Mouse (Mus musculus): ENCODE data around the gene Opcml.

Gene Opcml

DNA sequence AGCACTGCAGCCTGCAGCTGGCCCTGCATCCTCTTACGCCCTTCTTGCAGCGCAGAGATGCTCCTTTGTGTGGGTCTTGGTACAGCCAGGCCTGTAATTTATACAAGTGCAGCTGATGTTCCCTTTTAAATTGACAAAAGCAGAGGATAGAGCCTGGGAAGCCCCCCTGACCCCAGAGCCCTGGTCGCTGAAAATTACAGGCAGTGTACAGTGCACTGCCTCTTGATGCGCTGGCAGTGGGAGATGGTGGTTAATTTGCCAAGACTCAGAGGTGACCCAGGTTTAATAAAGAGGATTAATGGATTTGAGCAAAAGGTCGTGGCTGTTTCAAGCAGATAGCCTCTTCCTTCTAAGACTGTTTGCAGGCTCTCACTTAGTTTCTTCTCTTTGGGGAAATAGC is 39.9 kb downstream of the Opcml start:
- DNase-seq (ENCODE audit: low read depth, low spot score): no peak

DNA sequence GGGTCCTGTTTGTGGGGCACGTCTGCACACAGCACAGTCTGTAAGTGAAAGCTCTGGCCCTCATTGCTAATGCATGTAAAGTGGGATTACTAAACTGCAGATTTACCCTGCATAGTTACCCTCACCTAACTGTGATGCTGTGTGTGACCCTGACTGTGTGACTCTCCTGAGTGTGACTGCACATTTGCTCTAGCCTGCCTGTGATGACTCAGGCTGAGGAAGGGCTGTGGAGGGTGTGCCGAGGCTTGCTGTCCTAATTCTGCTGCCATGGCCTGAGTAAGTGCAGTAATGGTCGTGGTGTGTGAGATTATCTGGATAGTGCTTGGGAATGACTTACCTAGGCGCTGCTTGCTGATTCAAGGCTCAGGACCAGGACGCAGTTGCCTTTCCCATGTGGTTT is 52.2 kb downstream of the Opcml start:
- DNase-seq (ENCODE audit: low read depth, low spot score): no peak

DNA sequence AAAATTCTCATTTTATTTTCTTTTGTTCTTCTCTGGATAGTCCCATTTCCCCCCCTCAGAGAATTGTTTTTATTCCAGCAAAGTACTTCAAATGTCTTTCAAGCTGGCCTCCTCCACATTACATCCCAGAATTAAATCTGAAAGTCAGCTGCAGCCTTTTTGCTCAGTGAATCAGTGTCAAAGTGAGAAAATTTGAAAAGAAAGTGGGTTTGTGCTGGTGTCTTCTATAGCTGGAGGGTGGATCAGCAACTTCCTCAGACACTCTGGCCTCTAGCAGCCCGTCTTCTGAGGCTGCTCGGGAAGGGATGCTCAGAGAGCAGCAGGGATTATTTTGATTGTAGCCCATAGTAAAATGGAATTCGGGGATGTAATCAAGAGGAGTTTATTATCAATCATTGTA is 81.0 kb downstream of the Opcml start:
- no peak for DNase-seq (ENCODE audit: low read depth, low spot score)

DNA sequence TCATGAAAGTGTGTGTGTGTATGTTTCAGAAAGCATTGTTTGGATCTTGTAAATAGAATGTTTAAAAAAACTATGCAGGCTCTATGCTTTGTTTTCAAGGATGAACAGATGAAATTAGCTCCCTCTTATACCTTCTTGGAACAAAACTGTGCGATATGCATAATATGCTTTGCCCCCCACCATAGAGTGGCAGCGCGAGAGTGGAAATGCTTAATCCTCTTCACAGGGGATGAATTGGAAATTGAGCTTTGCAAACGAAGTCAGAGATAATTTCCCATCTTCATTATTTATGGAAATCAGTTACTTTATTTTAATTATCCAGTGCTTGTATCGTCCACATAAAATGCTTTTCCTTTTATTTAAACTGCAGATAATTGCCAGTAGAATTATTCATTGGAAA is 99.1 kb downstream of the Opcml start:
- DNase-seq (ENCODE audit: low read depth, low spot score): no peak

DNA sequence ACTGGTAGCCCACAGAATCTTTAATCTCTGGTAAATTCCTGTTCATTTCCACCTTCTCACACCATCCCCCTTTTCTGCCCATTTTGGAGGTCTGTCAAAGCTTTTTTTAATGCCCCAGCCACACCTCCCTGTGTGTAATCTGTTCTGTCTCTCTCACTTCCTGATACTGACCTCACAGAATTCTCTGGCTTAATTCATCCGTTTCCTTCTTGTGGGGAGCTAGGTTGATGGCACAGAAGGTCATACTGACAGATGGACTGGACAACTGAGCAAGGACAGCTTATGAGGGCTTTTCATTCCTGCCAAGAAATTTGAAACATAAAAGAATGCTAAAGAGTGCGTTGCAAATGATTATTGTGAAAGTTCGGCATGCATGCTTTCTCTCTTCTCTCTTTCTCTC is 126.7 kb downstream of the Opcml start:
- DNase-seq (ENCODE audit: low read depth, low spot score): no peak

DNA sequence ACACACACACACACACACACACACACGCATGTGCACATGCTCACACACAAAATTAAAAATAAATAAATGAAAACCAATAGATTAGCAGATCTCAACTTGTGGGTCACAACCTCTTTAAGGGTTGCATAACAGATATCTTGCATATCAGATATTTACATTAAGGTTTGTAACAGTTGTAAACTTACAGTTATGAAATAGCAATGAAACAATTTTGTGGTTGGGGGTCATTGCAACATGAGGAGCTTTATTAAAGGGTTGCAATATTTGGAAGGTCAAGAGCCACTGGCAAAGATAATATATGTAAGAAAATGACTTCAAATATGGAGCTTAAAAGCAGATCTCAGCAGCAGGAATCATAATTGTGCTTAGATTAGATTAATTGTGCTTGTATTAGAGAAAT is 132.9 kb downstream of the Opcml start:
- no peak for DNase-seq (ENCODE audit: low read depth, low spot score)

DNA sequence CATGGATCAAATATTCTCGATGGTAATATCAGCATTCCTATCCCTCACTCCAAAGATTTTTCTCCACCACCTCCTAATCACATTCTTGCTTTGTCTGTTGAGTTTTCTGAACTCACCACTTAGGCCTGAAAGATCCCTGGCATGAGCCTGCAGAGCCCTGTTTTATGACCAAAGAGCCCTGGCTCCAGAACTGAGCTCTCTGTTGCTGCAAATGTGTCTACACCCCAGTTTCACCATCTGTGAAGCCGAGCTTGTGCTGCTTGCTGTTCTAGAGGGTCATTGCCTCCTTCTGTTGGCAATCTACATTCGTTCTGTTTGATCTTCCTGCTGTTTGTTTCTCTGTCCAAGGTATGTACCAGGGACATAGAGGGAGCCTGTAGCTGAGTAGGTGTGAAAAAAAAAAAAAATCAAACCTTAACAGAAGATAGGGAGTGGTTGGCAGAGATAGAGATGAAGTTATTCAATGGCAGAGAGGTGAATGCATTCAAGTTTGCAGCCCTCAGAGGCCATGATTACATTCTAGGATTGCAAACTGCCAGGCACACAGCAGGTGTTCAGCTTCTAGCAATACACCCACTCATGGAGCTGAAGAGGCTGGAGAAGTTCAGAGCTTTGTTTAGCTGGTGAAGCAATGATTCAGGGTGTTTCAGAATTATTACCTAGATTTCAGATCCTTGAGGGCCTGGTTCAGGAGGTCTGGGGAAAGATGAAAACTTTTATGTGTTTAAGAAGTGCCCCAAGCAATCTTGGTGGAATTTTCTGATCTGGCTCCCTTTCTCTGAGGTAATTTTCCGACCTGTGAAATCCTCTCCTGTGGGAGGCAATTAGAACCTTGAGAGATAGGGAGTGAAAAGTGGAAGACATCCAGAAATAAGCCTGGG is 133.6 kb downstream of the Opcml start:
- no peak for DNase-seq (ENCODE audit: low read depth, low spot score)

DNA sequence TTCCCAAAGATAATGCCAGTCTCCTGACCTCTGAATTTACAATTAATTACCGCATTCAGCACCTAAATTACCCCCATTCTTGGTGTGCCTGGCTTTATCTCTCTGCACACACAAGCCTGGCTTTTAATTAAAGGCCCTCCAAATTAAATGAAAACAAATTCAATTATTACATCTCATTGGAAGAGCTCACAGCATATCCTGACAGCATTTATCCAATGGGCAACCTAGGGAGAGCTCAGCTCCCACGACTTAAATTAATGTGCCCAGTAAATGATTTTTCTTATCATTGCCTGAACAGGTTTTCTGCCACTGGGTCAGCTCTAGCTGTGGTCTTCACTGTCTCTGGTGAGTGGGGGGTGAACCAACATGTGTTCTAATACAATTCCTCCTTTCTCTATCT is 135.1 kb downstream of the Opcml start:
- no peak for DNase-seq (ENCODE audit: low read depth, low spot score)

DNA sequence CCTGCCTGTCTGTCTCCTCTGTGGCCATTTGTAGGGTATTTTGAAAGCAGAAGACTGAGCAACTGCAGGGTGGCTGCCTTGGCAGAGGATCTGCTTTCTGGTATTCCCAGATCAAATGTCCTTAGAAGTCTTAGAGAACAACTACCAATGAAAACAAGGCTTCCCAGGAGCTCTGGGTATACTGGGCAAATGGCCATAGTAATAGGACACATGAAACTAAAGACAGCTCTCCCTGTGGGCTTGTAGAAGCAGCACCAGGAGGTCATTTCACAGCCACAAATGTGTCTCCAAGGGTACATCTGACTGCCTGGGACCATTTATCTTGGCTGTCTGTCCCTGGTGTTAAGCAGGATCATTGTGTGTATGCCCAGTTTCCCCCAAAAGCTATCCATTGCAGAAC is 146.7 kb downstream of the Opcml start:
- no peak for DNase-seq (ENCODE audit: low read depth, low spot score)

DNA sequence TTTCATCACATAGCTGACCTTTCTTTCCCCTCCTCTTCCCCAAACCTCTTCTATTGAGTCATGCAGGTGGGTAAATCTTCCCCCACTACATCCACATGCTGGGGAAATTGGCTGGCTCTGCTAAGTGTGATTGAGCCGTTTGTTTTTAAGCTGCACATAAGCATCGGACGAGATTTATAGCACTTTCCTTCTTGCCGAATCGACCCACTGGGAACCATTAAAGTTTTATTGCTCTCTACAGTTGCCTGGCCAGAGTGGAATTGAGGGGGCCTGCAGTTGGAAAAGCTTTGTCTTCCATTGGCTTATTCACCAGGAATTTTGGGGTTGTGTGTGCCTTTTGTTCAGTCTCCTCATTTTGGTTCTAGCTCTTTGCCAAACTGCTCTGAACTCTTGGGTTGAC is 147.1 kb downstream of the Opcml start:
- no peak for DNase-seq (ENCODE audit: low read depth, low spot score)

DNA sequence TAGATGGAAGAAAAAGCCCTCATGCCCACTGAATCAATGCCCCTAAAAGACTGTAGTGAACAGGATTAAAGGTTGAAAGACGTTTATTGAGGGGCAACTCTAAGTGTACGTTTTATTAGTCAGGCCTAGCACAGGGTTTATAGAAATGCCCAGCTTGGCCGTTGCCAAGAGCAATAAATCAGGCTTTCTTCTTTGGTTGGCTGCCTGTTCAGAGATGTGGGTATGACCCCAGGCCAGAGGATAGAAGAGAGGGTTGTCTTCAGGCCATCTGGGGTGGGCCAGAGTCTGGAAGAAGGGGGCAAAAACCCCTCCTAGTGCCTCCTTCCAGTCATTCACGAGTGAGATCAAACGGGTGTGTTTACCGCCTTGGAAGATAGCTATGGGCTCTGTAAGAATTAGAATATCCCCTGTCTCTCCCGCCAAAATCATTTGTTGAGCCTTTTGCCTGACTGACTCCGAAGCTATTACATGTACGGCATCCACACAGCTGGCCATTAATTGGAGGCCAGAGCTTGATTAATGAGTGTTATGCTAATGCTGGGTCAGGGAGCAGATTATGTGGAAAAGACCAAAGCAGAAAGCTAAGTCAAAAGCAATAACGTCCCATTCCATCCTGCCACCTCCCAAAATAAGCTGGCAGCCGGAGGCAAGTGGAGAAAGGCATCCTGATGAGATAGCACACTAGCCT is 154.9 kb downstream of the Opcml start:
- no peak for DNase-seq (ENCODE audit: low read depth, low spot score)

DNA sequence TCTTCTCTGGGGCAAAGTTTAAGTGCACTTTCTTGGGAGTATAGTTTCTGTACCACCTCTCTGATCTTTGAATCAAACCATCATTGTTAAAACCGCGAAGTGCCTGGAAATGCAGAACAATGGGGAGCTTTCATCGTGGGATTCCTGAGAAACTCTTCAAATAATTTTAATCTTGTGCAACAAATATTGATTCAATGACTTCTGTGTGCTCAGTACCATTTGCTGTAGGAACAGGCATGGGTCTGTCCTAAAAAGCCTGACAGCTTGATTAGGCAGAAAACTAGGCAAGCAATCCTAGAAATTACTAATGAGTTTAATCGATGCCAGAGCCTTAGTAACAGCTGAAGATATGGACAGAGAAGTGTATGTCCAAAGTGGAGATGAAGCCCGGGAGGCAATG is 160.5 kb downstream of the Opcml start:
- DNase-seq (ENCODE audit: low read depth, low spot score): no peak

DNA sequence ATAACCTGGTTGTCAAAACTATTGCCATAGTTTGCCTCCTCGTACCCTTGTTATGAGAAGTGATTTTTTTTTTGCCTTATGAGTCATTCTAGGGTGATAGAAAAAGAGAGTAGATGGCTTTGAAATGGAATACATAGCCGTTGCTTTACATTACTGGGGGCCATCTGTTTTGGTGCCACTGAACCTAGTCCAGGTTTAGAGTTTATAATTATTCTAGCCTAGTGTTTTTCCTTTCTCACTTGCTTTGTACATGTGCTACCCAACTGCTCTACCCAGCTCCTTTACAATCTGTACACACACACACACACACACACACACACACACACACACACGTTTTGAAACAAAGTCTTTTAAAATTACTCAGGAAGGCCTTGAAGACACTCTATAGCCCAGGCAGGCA is 171.1 kb downstream of the Opcml start:
- DNase-seq (ENCODE audit: low read depth, low spot score): no peak

DNA sequence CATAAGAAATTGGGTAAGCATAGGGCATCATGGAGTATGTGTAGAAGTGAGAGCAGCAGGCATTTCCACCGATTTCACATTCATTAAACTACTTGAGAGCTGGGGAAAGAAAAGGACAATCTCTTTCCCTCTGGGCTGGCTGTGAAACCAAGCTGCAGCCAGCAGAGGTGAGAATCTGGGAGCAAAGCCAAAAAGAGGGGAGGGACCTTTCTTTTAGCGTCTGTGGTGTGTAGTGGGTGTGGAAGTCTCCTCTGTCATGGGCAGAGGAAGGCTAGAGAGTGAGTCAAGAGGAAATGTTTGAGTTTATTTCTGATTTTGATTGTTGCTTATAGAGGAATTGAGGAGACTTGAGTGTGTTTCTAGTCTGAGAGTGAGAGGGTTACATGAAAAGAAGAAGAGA is 172.8 kb downstream of the Opcml start:
- DNase-seq (ENCODE audit: low read depth, low spot score): no peak

DNA sequence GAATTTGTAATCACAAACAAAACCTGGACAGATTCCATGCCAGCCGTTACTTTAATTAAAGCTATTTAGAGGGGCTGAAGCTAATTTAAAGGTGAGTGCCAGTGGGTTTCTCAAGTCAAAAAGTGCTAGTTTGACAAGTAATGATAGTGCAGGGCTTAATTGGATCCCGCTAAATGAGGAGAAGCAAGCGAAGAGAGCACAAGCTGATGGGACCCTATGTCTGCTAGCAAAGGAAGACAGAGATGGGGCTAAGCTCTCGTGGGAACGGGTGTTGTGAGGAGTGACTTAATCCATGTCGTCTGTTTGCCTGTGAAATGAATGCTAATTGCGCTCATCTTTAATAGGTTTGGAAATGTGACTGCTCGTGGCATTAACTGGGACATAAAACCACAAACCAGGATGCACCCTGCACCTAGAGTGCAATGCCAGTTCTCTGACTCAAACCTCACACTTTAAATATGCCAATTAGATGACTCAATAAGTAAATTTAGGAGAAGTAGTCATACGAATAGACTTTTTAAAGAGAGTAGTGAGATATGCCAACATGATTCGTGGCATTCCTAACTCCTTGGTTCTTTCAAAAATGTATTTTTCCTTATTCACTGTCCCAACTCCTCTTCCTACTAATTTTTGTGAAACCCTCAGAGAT is 174.5 kb downstream of the Opcml start:
- no peak for DNase-seq (ENCODE audit: low read depth, low spot score)

DNA sequence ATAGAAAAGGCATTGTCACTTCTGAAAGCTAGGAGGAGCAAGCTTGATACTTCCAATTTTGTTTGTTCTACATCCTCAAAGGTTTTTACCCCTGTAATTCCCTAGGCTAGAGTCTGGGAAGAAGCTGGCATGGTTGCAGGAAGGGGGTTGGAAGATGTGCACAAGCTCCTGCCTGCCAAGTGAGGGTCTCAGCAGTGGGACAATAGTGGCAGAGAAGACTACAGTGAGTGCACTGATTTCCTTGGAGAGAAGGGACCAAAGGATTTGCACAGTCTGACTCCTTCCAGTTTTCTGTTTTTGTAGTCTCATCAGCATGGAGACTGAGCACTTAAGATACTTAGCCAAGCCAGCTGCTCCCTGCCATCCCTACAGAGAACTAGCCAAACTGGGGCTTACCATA is 177.7 kb downstream of the Opcml start:
- DNase-seq (ENCODE audit: low read depth, low spot score): no peak

DNA sequence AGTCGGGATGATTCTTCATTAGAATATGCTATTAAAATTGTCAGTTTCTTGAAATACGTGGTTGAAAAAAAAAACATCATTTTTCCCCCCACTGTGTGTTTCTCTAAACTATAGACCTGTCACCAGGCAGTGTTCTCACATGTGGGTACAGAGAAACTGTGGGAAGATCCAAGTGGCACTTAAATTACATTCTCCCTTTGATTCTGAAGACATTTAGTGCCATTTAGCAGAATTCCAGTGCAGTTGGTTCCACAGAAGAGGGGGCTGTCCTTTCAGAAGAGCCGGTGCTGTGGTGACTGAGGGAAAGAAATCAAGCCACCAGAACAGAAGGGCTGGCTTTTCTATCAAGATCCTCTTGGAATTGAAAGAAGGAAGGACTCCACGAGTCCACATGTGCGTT is 181.7 kb downstream of the Opcml start:
- DNase-seq (ENCODE audit: low read depth, low spot score): no peak

DNA sequence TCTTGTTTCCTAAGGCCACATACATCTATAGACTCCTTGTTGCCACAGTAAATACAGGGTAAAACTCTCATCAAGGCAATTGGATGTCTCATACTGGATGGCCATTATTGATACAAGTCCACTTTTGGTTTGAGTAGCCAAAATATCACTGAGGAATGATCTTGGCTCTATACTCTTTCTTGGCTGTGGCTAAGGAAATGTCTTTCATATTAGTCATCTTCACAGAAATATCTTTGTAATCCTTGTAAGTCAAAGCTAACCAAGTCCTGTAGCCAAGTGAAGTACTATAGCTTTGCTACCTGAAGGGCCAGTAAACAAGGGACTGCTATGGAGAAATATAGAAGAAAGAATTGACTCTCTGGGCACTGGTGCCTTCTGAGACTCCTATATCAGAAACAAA is 192.0 kb downstream of the Opcml start:
- DNase-seq (ENCODE audit: low read depth, low spot score): no peak

DNA sequence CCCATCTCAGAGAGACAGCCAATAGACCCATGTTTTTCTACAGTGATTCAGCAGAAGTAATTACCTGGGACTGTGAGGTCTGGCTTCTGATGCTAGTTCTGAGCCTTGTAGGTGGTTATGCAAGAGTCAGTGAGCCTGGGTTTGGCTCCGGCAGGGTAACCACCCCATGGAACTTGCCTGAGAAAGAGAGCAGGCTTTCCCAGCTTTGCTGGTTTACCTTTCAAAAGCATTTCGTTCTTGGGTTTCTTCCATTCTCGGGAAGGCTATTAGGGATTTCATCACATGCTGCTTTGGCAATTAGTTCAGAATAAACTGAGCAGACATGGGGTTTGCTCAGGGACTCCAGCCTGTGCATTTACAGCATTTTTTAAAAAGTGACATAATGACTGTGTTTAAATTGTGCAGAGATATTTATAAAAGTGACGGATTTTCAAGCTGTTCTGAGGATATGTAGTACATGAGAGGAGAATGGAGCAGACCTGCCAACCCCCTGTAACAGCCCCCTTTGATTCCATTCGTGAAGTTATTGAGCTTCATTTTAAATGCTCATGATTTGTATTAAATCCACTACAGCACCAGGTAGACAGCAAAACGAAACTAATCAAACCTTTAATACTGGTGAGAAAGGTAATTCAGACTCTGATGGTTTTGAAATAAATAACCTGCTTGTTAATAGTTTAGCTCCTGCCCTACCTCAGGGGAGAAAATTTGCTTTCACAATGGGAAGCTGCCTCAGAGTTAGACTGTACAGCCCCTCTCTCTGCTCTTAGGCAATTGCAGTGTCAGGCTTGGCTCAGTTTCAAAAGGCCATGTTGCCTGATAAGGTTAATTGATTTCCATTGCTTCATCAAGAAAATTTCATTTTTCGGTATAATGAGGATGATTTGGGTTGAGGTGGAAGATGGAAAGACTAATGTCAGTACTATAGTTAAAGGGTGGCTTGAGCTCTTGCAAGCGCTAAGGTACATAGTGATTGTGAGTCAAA is 196.3 kb downstream of the Opcml start:
- DNase-seq (ENCODE audit: low read depth, low spot score): no peak

DNA sequence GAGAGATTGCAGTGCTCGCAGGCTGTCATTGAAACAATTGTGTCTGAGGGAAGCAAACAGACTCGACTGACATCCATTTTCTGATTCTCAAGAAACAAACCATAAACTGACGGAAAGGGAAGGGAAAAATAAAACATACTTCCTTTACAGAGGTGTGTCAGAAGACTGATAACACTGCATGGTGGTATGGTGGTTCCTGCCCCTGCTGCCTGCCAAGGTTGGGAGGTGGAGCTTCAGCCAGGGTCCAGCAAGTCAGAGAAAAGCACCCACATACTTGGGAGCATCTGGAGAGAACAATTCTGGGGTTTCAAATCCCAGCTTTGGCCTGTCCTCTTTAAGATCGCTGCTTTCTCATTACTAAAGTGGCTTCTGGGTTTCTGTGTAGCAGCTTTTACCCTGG is 201.0 kb downstream of the Opcml start:
- no peak for DNase-seq (ENCODE audit: low read depth, low spot score)

DNA sequence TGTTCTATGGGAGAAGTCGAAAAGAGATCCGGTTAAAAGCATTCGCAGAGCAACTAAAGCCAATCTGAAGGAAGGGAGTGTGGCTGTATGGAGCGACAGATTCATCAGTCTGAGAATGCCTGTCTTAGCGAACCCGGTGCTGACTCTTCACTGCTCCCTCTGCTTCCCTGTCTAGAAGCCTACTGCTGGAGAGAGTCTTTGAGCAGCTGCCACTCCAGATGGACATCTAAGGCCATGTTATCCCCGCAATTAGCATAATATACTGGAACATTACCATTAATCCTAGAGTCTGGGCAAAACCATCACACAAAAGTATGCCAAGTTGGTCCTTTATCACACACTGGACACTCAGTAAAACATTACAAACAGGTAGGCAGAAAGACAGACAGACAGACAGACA is 206.0 kb downstream of the Opcml start:
- DNase-seq (ENCODE audit: low read depth, low spot score): no peak

DNA sequence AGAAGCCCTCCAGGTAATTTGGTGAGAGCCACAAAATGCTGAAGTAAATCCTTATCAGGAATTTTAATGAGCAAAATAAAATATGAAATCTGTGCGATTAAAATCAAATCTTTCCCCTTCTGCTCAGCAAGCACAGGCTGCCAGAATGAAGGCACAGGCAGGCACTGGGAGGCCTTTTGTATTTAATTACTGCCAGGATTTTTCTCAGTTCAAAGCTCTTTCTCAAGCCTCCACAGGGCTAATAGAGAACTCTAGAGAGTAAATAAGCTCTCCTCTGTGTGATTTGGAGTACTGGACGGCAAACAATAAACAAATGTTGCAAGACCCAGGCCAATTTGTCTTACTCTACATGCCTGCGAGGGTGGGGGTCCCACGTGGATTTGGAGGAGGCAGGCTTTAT is 208.2 kb downstream of the Opcml start:
- DNase-seq (ENCODE audit: low read depth, low spot score): no peak
